Mouse (Mus musculus): ENCODE measurements around the gene D630003M21Rik. TPM values are rescaled to one million over a fixed set of nuclear protein-coding genes. Genes with fewer than 3 reads are reported as not detected.

Gene D630003M21Rik
- total and polyA plus RNA-seq, 3 experiments: under 0.01 TPM; not detected in 2

GRCm38 (mm10) chr2:158231071-158231470, 2.0 kb upstream of the D630003M21Rik start:
- Histone ChIP-seq H3K4me1 (ENCODE audit: insufficient read depth, low read depth, low read length) (peaks cover 2% of the 10 kb centered on the region; the same call in 1 of the 2 replicates), H3K36me3 (replicated peaks) (no peaks in the 10 kb centered on the region), H3K9me3 (replicated peaks) (no peaks in the 10 kb centered on the region), H3K27me3 (ENCODE audit: insufficient read depth, low read length) (no peaks in the 10 kb centered on the region), H3K4me3 (ENCODE audit: low read depth, low read length) (no peak overlapping the region)
- no peak for ATAC-seq (ENCODE audit: extremely low read depth, insufficient number of reproducible peaks, low FRiP score, poor library complexity, severe bottlenecking)
- no peak for DNase-seq (ENCODE audit: low spot score)
- TF ChIP-seq TAL1 (conservative IDR thresholded peaks at IDR 0.05; ENCODE audit: low read depth, low read length) (no peak), POLR2AphosphoS5 (IDR thresholded peaks at IDR 0.05; ENCODE audit: insufficient replicate concordance, low read depth, low read length) (no peak), GATA1 (IDR thresholded peaks at IDR 0.05; ENCODE audit: borderline replicate concordance, low read length) (no peak), CTCF (IDR thresholded peaks at IDR 0.05; ENCODE audit: low read depth, low read length) (no peak), GATA2 (IDR thresholded peaks at IDR 0.05; ENCODE audit: borderline replicate concordance, low read depth, low read length) (no peak)

- Histone ChIP-seq H3K36me3 (replicated peaks) (no peaks in the 10 kb centered on the region), H3K4me3 (ENCODE audit: low read depth, low read length) (no peak overlapping the region), H3K27me3 (ENCODE audit: insufficient read depth, low read length) (no peaks in the 10 kb centered on the region), H3K9me3 (replicated peaks) (no peaks in the 10 kb centered on the region), H3K4me1 (ENCODE audit: insufficient read depth, low read depth, low read length) (peaks cover 2% of the 10 kb centered on the region; the same call in 1 of the 2 replicates)
- no peak for TF ChIP-seq TAL1 (conservative IDR thresholded peaks at IDR 0.05; ENCODE audit: low read depth, low read length)
- TF ChIP-seq GATA2 (IDR thresholded peaks at IDR 0.05; ENCODE audit: borderline replicate concordance, low read depth, low read length): no peak
- ATAC-seq (ENCODE audit: extremely low read depth, insufficient number of reproducible peaks, low FRiP score, poor library complexity, severe bottlenecking): no peak
- no peak for DNase-seq (ENCODE audit: low spot score)
Observed at GRCm38 (mm10) chr2:158230617-158231016, 1.6 kb upstream of the D630003M21Rik start.

- Histone ChIP-seq H3K27me3 (ENCODE audit: insufficient read depth, low read length) (peaks cover 3% of the 10 kb centered on the region; the same call in 1 of the 2 replicates), H3K36me3 (replicated peaks) (no peaks in the 10 kb centered on the region), H3K9me3 (replicated peaks) (no peaks in the 10 kb centered on the region), H3K4me3 (ENCODE audit: low read depth, low read length) (no peak overlapping the region), H3K4me1 (ENCODE audit: insufficient read depth, low read depth, low read length) (peaks cover 2% of the 10 kb centered on the region; the same call in 1 of the 2 replicates)
- ATAC-seq (ENCODE audit: extremely low read depth, insufficient number of reproducible peaks, low FRiP score, poor library complexity, severe bottlenecking) (no peak), DNase-seq (ENCODE audit: low spot score) (no peak)
- no peak for TF ChIP-seq GATA1 (IDR thresholded peaks at IDR 0.05; ENCODE audit: borderline replicate concordance, low read length)
- TF ChIP-seq TAL1 (conservative IDR thresholded peaks at IDR 0.05; ENCODE audit: low read depth, low read length): no peak
- TF ChIP-seq POLR2AphosphoS5 (IDR thresholded peaks at IDR 0.05; ENCODE audit: insufficient replicate concordance, low read depth, low read length): no peak
- no peak for TF ChIP-seq CTCF (IDR thresholded peaks at IDR 0.05; ENCODE audit: low read depth, low read length)
- no peak for TF ChIP-seq GATA2 (IDR thresholded peaks at IDR 0.05; ENCODE audit: borderline replicate concordance, low read depth, low read length)
Observed at GRCm38 (mm10) chr2:158229503-158229892, 476 bp upstream of the D630003M21Rik start.

DNA sequence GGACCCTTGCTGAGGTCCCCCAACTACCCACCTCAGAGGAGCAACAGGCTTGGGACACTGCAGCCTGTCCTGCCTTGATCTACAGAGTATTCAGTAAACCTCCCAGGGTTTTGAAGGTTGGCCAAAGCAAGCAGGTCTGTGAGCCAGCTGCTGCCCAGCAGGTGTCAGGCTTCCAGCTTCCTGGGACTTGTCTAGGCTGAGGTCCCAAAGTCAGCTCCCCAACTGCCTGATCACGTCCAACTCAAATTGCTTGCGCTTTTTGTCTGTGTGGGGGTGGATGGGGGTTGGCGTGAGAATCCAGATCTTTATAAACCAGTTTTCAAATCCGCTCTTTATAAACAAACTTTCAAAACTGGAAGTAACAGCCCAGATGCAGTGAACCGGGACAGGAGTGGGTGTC, 3.7 kb downstream of the D630003M21Rik start:
- TF ChIP-seq GATA1 (IDR thresholded peaks at IDR 0.05; ENCODE audit: borderline replicate concordance, low read length) (no peak), GATA2 (IDR thresholded peaks at IDR 0.05; ENCODE audit: borderline replicate concordance, low read depth, low read length) (no peak), TAL1 (conservative IDR thresholded peaks at IDR 0.05; ENCODE audit: low read depth, low read length) (no peak), CTCF (IDR thresholded peaks at IDR 0.05; ENCODE audit: low read depth, low read length) (no peak), POLR2AphosphoS5 (IDR thresholded peaks at IDR 0.05; ENCODE audit: insufficient replicate concordance, low read depth, low read length) (no peak)
- H3K27me3 ChIP-seq (ENCODE audit: insufficient read depth, low read length): peaks cover 3% of the 10 kb centered on the region; the same call in 1 of the 2 replicates

GRCm38 (mm10) chr2:158223497-158223896, 5.5 kb downstream of the D630003M21Rik start:
- H3K9me3 ChIP-seq (replicated peaks): no peaks in the 10 kb centered on the region
- H3K4me1 ChIP-seq (ENCODE audit: insufficient read depth, low read depth, low read length): no peaks in the 10 kb centered on the region
- H3K4me3 ChIP-seq (ENCODE audit: low read depth, low read length): no peak overlapping the region
- H3K27me3 ChIP-seq (ENCODE audit: insufficient read depth, low read length): peaks cover 3% of the 10 kb centered on the region; the same call in 1 of the 2 replicates
- TF ChIP-seq POLR2AphosphoS5 (IDR thresholded peaks at IDR 0.05; ENCODE audit: insufficient replicate concordance, low read depth, low read length) (no peak), TAL1 (conservative IDR thresholded peaks at IDR 0.05; ENCODE audit: low read depth, low read length) (no peak), GATA1 (IDR thresholded peaks at IDR 0.05; ENCODE audit: borderline replicate concordance, low read length) (no peak), CTCF (IDR thresholded peaks at IDR 0.05; ENCODE audit: low read depth, low read length) (no peak), GATA2 (IDR thresholded peaks at IDR 0.05; ENCODE audit: borderline replicate concordance, low read depth, low read length) (no peak)
- H3K36me3 ChIP-seq (replicated peaks): no peaks in the 10 kb centered on the region
- ATAC-seq (ENCODE audit: extremely low read depth, insufficient number of reproducible peaks, low FRiP score, poor library complexity, severe bottlenecking) (no peak), DNase-seq (ENCODE audit: low spot score) (no peak)

More for the DNA sequence above, 3.7 kb downstream of the D630003M21Rik start:
- ATAC-seq (ENCODE audit: extremely low read depth, insufficient number of reproducible peaks, low FRiP score, poor library complexity, severe bottlenecking) (no peak), DNase-seq (ENCODE audit: low spot score) (no peak)
- H3K36me3 ChIP-seq (replicated peaks): no peaks in the 10 kb centered on the region
- no peaks in the 10 kb centered on the region for H3K9me3 ChIP-seq (replicated peaks)
- no peaks in the 10 kb centered on the region for H3K4me1 ChIP-seq (ENCODE audit: insufficient read depth, low read depth, low read length)
- no peak overlapping the region for H3K4me3 ChIP-seq (ENCODE audit: low read depth, low read length)

DNA sequence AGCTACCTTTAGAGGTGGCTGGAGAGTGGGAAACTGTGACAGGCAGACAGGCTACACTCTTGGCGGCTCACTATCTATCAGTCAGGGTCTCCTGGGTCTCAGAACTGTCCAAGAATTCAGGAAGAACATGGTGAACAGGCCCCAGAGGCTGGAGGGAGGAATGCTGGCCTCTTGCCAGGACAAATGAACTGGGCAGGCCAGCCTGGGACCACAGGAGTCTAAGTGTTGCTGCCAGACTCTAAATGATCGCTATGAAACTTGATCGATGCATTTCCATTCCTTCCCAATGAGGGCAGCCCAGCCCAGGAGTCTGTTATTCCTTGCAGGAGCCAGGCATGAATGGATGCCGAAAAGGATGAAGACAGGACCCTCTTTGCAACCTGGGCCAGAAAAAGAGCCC, 6.4 kb downstream of the D630003M21Rik start:
- Histone ChIP-seq H3K36me3 (replicated peaks) (no peaks in the 10 kb centered on the region), H3K9me3 (replicated peaks) (no peaks in the 10 kb centered on the region), H3K27me3 (ENCODE audit: insufficient read depth, low read length) (peaks cover 3% of the 10 kb centered on the region; the same call in 1 of the 2 replicates), H3K4me1 (ENCODE audit: insufficient read depth, low read depth, low read length) (no peaks in the 10 kb centered on the region), H3K4me3 (ENCODE audit: low read depth, low read length) (no peak overlapping the region)
- no peak for ATAC-seq (ENCODE audit: extremely low read depth, insufficient number of reproducible peaks, low FRiP score, poor library complexity, severe bottlenecking)
- TF ChIP-seq GATA1 (IDR thresholded peaks at IDR 0.05; ENCODE audit: borderline replicate concordance, low read length): no peak
- TF ChIP-seq GATA2 (IDR thresholded peaks at IDR 0.05; ENCODE audit: borderline replicate concordance, low read depth, low read length): no peak
- no peak for TF ChIP-seq CTCF (IDR thresholded peaks at IDR 0.05; ENCODE audit: low read depth, low read length)
- TF ChIP-seq POLR2AphosphoS5 (IDR thresholded peaks at IDR 0.05; ENCODE audit: insufficient replicate concordance, low read depth, low read length): no peak
- no peak for TF ChIP-seq TAL1 (conservative IDR thresholded peaks at IDR 0.05; ENCODE audit: low read depth, low read length)
- no peak for DNase-seq (ENCODE audit: low spot score)

All from G1E (cell line).